Mouse (Mus musculus): ENCODE results near the gene Olfr273. TPM values are rescaled to one million over a fixed set of nuclear protein-coding genes. Genes with fewer than 3 reads are reported as not detected.
"Not testable (repeated sequence)": the region's sequence is repeated elsewhere in the genome, so short reads cannot be mapped to it uniquely, and the experiment has no call there.

The Olfr273 gene
- total RNA-seq (2021), result not detected

DNA sequence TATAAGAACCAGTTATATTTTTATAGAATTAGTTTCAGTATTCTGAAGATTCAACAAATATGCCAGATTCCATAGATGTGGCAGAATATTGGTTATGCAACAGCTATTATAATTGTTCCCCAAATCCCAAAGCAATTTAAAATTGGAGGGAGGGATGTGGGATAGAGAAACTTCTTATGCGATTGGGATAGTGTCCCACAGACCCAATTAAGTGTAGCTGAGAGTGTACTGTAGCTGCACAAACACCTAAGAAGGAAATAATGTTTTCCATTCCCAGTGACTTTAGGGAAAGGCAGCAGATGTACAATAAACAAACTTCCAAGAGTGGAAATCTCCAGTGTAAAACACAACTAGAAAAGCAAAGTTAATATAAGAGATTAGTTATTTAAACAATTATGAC lies at the start of gene Olfr273:
Gene Olfr273 (minus strand): TSS at position 101 of the 400 bp plus-strand sequence.
- intact Hi-C loops (cut with DNase I), result no loop called here
- no peak for DNase-seq

DNA sequence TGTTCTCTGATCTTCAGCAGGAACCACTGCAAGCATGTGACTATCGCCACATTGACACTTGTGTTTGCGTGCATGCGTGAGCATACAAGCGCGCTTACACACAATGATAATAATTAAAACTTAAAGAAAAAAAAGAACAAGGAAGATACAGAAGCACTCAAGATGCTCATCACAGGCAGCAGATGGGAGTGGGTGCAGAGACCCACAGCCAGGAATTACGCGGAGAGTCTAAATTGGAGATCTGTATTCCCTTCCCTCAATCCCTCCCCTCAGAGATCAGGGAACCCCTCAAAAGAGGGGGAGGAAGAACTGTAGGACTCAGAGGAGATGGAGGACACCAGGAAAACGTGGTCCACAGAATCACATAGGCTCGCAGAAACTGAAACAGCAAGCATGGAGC lies 5.1 kb upstream of the Olfr273 start:
- no peak for DNase-seq
- intact Hi-C loops (cut with DNase I), result no loop called here

DNA sequence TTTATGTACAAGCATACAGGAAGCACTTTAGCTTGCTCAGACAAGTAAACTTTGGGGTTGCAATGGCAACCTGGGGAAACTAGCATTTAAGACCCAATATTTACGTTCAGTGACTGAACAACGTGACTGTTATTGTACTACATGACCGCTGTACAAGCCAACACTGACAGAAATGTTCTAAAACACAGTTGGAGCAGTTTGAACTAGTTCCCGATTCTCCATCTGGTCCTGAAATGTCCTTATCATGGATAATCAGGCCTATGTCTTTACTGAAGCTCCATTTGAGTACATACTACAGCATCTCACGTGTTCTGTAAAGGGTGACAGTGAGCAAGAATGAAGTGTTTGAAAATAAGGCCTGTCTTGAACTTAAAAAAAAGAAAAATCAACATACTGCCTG lies 9.4 kb downstream of the Olfr273 start:
- intact Hi-C loops (cut with DNase I), result no loop called here
- DNase-seq, result no peak

DNA sequence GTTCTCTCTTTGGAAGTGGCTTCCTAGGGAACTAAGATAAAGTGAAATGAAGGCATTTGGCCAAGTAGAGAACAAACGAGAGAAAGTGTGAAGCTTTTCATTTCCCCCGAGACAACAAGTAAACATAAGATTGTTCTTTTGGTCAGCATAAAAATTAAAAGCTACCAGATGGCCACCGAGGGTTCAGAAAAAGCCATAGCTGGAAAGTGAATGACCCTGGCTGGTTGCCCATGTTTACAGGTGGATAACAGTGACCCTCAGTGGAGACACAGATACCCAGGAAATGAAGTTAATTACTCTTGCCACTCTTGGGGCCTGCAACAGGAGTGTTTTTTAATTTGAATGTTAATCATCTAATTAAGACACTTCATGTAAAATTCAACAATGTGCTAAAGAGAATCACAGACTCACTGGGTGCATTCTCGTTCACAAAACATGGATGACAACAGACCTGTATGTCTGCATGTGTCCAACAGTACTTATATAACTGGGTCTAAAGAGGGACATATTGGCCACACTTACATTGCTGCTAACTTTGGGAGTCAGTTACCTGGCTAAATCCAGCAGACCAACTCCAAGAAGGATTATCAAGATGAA lies 9.9 kb downstream of the Olfr273 start:
- peak in 1 of 2 experiments; percentile 2 for DNase-seq
- intact Hi-C loops (cut with DNase I), result no loop called here

DNA sequence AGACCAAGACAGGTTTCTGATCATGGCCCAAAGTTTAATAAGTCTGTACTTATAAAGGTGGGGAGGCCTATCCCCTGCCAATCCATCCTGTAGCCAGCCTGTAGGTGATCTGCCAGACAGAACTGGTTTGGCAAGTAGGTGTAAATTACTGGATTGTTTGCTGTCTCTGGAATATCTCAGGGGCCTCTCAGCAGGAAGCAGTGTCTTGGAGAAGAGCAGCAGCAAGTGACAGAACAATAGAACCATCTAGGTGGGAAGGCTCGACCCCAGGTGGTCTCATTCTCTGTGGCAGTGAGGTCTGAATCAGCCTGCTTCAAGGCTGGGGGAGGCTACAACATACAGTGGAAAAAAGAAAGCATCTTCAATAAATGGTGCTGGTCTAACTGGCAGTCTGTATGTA lies 13.6 kb downstream of the Olfr273 start:
- intact Hi-C loops (cut with DNase I); DNase-seq: not testable (repeated sequence)

DNA sequence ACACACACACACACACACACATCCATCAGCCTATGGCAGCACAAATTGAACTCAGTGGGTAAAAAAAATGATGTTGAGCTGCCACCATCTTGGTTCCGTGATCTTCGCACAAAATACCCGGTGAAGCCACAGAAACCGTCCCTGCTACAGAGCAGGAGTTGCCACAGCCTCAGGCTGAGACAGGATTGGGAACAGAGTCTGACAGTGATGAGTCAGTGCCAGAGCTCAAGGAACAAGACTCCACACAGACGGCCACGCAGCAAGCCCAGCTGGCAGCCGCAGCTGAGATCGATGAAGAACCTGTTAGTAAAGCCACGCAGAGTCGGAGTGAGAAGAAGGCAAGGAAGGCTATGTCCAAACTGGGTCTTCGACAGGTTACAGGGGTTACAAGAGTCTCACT lies 37.7 kb downstream of the Olfr273 start:
- intact Hi-C loops (cut with DNase I), result no loop called here

DNA sequence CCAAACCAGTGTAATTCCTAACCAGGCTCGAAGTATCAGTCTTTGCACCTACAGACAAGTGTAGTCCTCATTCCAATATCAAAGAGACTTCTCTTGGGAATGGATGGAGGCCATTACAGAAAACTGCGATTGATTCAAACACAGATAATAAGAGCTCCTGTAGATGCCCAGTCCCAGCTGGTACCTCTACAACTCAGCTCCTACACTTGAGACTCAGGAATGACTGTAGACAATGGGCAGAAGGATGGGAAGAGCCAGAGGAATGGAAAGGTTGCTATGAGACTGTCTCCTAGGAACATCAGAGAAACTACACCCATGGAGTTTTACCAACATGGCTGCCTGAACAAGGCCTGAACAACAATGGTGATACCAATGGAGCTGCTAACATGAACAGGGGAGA lies 44.7 kb downstream of the Olfr273 start, which contains the start of gene Olfr275:
Gene Olfr275 (plus strand): TSS at position 301 of the 400 bp plus-strand sequence.
- intact Hi-C loops (cut with DNase I), result no loop called here
- no peak for DNase-seq

More for the DNA sequence above, 37.7 kb downstream of the Olfr273 start:
- DNase-seq, result no peak

DNA sequence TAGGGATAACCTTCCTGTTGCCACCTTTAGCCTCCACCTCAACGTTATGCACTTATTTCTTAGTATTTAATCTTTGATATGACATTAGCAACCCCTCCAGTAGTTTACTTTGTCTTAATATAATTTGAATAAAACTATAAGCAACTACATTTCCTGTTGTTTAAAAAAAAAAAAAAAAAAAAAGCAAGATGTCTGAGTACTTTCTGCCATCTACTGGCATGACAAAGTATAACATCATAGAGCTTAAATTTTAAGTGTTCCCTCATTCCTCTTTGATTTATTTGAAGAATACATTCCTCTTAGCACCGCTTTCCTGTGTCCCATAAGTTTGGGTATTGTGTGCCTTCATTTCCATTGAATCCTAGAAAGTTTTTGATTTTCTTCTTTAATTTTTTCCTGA lies 47.2 kb downstream of the Olfr273 start:
- intact Hi-C loops (cut with DNase I), result no loop called here

More for the DNA sequence above, 47.2 kb downstream of the Olfr273 start:
- DNase-seq, result no peak

Other genes starting within 250 kb of the Olfr273 start
- gene Olfr275, start 44.6 kb downstream of the Olfr273 start, total RNA-seq (2021), result not detected
- gene Olfr272, start 59.9 kb upstream of the Olfr273 start, total RNA-seq (2021), result not detected
- not detected for gene Olfr270, start 105.3 kb upstream of the Olfr273 start, total RNA-seq (2021)
- not detected for gene Nipsnap3a, start 130.0 kb upstream of the Olfr273 start, total RNA-seq (2021)
- gene Nipsnap3b, start 152.6 kb upstream of the Olfr273 start, total RNA-seq (2021), result 10 to 100 TPM; 15.1 to 16.9 TPM

Measured in heart, postnatal 10 days (tissue).